Mouse (Mus musculus) lung, postnatal 10 days (tissue): ENCODE data around the gene Aox3.
A peak's percentile ranks its signal among the peaks of the same experiment; 100 is the strongest.

ENCODE experiments used
- DNase-seq: peaks from one replicate; pipeline ENCODE4 v3.0.0; 2021

Gene Aox3

GRCm38 (mm10) chr1:58112880-58113279 lies at the start of gene Aox3:
TSS of gene Aox3 (plus strand) at chr1:58113130.
- DNase-seq, result peak; percentile 89

- no peak for DNase-seq
These were observed 47.8 kb upstream of the Aox3 start for GRCm38 (mm10) chr1:58065151-58065550.

- no peak for DNase-seq
These were observed 47.3 kb upstream of the Aox3 start for GRCm38 (mm10) chr1:58065606-58066005.

GRCm38 (mm10) chr1:58069181-58069580 lies 43.7 kb upstream of the Aox3 start:
- DNase-seq, result peak; percentile 9

- no peak for DNase-seq
These were observed 42.8 kb upstream of the Aox3 start for GRCm38 (mm10) chr1:58070091-58070490.

GRCm38 (mm10) chr1:58071006-58071405 lies 41.9 kb upstream of the Aox3 start:
- DNase-seq, result no peak

GRCm38 (mm10) chr1:58071509-58071908 lies 41.4 kb upstream of the Aox3 start:
- DNase-seq, result no peak

GRCm38 (mm10) chr1:58072416-58072815 lies 40.5 kb upstream of the Aox3 start:
- no peak for DNase-seq

- peak; percentile 54 for DNase-seq
These were observed 39.8 kb upstream of the Aox3 start for GRCm38 (mm10) chr1:58072991-58073730.

GRCm38 (mm10) chr1:58074266-58074665 lies 38.7 kb upstream of the Aox3 start:
- DNase-seq, result no peak

- DNase-seq, result no peak
These were observed 35.0 kb upstream of the Aox3 start for GRCm38 (mm10) chr1:58077882-58078281.

GRCm38 (mm10) chr1:58078390-58078789 lies 34.5 kb upstream of the Aox3 start:
- DNase-seq, result no peak

GRCm38 (mm10) chr1:58079689-58080088 lies 33.2 kb upstream of the Aox3 start:
- DNase-seq, result peak; percentile 10

GRCm38 (mm10) chr1:58080446-58080845 lies 32.5 kb upstream of the Aox3 start:
- DNase-seq, result no peak

GRCm38 (mm10) chr1:58081356-58081755 lies 31.6 kb upstream of the Aox3 start:
- DNase-seq, result no peak

GRCm38 (mm10) chr1:58089316-58089715 lies 23.6 kb upstream of the Aox3 start:
- DNase-seq, result peak; percentile 26

GRCm38 (mm10) chr1:58090191-58090590 lies 22.7 kb upstream of the Aox3 start:
- no peak for DNase-seq

- no peak for DNase-seq
These were observed 21.7 kb upstream of the Aox3 start for GRCm38 (mm10) chr1:58091213-58091612.

GRCm38 (mm10) chr1:58091992-58092560 lies 20.9 kb upstream of the Aox3 start:
- DNase-seq, result no peak

- no peak for DNase-seq
These were observed 15.6 kb upstream of the Aox3 start for GRCm38 (mm10) chr1:58097338-58097737.

- no peak for DNase-seq
These were observed 13.8 kb upstream of the Aox3 start for GRCm38 (mm10) chr1:58099119-58099518.

GRCm38 (mm10) chr1:58101531-58102146 lies 11.3 kb upstream of the Aox3 start:
- DNase-seq, result peak; percentile 37

- no peak for DNase-seq
These were observed 10.4 kb upstream of the Aox3 start for GRCm38 (mm10) chr1:58102494-58102893.

GRCm38 (mm10) chr1:58105685-58106084 lies 7.2 kb upstream of the Aox3 start:
- DNase-seq, result no peak
